In genomic region chr13:103043011-103043410, GRCm38 (mm10) we compare ENCODE assay signal across 8 mouse cellular contexts.
"Had no signal": no experiment of that assay in that cellular context is flagged by ENCODE, and none has a peak within 500 bp of the region (broad histone marks: within the 10 kb centered on the region; RNA-seq: fewer than 3 reads in every experiment).

No protein-coding gene starts in this region.

- DNase-seq: kidney, adult 18-20 months; kidney, postnatal 14 days; left cerebral cortex, postnatal 4 days; lung, adult 2 months; lung, postnatal 4 days; midbrain, embryonic 14.5 days; thymus, adult 2 months; thymus, postnatal 25 days had no signal
